Mouse (Mus musculus) c-Kit-positive CD71-positive TER-119-negative erythroid progenitor cells, embryonic 14.5 days (primary cell): ENCODE data around the gene 2310022A10Rik.
A peak's percentile ranks its signal among the peaks of the same experiment; 100 is the strongest.

Source experiments
- DNase-seq: peaks from one replicate; pipeline ENCODE4 v3.0.0-alpha.2; 2013; ENCODE audit warnings: low read depth

Gene 2310022A10Rik

GRCm38 (mm10) chr7:27541431-27541830 is 11.6 kb upstream of the 2310022A10Rik start:
- DNase-seq = no peak

- DNase-seq = no peak
Measured at GRCm38 (mm10) chr7:27541922-27542321, 11.1 kb upstream of the 2310022A10Rik start.

DNA sequence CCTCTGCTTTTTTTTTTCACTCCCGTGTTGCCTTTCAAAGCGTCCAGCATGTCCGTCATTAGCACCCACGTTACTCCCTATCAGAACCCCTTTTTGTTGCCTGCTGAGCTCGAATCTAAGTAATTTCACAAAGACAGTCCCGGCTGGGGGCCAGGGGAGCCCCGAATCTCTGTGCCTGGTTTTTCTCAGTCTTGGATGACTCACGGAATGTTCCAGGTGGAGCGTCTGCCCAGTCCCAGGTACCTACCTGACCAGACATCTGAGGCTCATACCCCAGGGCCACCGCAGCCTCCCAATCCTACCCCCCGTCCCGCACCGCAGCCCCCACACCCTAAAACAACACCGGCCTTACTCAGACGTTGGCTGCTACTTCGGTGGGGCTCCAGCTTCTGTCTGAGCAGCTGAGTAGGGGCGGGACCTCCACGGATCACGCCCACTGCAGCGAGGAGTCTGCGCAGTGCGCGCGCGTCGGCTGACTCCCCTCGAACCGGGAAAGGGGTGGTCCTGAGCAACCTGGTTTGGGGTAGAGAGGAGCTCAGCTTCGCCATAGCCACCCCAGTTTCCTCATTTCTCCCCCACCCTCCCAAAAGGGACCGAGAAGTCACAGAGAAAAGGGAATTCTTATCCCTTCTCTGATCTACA is 10.5 kb upstream of the 2310022A10Rik start:
- DNase-seq = peak; percentile 63

- DNase-seq = no peak
Measured at GRCm38 (mm10) chr7:27543065-27543464, 10.0 kb upstream of the 2310022A10Rik start.

- DNase-seq = no peak
Measured at GRCm38 (mm10) chr7:27543851-27544250, 9.2 kb upstream of the 2310022A10Rik start.

DNA sequence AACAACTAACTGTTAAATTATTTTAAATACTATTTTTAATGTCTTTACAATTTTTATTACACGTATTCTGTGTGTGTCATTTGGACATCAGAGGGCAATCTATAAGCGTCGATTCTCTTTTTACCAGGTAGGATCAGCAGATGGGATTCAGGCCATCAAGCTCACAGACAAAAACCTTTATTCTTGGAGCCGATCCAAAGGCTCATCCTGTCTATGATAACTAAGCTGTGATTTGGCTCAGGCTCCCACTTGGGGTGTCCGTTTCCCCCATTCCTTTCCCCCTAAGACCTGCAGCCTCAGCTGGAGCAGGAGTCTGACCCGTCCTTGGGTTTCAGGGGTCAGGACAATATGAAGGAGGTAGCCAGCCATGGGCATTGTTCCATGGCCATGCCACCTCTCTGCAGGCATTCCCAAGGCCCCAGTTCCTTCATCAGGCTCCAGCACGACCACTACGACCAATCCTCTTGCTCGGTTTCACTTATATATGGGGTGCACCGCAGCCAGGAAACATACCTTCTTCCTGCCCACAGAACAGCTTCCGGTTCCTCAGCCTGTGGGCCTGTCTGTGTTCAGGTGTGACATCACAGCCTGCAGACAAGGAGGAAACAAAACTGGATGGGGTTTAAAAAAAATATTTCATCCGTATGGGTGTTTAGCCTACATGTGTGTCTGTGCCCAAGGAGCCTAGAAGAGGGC is 8.2 kb upstream of the 2310022A10Rik start:
- DNase-seq = no peak

GRCm38 (mm10) chr7:27549597-27549996 is 3.4 kb upstream of the 2310022A10Rik start:
- no peak for DNase-seq

DNA sequence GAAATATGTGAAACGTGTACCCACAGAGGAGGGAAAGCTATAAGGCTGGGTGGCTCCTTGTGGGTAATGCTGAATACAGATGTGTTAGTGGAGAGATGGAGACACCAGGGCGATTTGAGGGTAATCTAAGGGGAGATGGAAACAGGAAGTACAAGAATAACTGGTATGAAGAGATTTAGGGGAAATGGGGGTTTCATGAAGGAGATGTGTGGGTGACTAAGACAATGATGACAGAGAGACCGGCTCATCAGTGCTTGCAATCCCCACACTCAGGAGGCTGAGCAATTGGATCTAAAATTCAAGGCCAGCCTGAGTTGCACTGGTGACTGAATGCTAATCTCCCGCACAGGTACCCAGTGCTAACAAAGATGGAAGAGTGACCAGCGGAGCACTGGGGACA is 963 bp upstream of the 2310022A10Rik start:
- DNase-seq = no peak

- no peak for DNase-seq
Measured at GRCm38 (mm10) chr7:27560291-27560887, 7.4 kb downstream of the 2310022A10Rik start.

DNA sequence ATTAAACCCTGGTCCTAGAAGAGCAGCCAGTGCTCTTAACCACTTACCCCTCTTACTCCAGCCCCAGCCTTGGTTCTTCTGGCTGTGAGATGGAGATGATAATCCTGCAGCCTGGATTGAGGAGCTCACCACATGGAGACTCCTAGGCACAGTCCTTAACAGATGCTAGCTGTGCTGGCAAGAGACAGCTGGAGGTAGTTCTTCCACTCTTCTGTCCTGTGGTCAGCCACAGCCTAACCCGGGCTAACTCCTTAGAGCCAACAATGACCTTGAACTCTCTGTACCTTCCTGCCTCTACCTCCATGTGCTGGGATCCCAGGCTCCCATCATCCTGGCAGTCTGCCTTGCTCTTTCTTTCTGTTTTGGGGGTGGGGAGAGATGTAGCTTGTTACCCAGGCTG is 7.9 kb downstream of the 2310022A10Rik start:
- DNase-seq = no peak

DNA sequence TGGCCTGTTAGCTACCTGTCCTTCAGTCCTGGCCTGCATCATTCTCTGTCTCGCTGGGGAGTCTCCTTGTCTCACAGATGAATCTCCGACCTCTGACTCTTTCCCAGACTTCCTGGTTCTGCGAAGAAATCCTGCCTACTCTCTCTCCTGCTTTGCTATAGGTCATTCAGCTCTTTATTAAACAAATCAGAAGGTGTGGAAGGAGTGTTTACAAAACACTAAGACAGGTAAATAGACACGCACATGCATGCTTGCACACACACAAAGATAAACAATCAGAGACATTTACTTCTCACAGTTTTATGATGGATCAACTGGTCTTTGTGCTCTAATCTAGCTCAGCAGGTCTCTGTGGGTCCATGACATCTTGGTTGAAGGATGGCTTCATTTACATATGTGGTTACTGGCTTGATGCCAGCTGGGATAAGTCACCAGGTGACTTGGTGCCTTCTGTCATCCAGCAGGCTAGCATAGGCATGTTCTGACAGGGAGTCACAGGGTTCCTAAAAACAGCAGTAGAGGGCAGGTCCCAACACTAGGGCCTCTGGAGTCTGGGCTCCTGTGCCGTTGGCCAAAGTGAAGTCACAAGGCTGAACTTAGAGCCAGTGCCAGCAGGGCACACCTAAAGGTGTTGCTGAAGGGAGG is 16.7 kb downstream of the 2310022A10Rik start:
- no peak for DNase-seq

GRCm38 (mm10) chr7:27572133-27572532 is 19.1 kb downstream of the 2310022A10Rik start:
- DNase-seq = no peak

DNA sequence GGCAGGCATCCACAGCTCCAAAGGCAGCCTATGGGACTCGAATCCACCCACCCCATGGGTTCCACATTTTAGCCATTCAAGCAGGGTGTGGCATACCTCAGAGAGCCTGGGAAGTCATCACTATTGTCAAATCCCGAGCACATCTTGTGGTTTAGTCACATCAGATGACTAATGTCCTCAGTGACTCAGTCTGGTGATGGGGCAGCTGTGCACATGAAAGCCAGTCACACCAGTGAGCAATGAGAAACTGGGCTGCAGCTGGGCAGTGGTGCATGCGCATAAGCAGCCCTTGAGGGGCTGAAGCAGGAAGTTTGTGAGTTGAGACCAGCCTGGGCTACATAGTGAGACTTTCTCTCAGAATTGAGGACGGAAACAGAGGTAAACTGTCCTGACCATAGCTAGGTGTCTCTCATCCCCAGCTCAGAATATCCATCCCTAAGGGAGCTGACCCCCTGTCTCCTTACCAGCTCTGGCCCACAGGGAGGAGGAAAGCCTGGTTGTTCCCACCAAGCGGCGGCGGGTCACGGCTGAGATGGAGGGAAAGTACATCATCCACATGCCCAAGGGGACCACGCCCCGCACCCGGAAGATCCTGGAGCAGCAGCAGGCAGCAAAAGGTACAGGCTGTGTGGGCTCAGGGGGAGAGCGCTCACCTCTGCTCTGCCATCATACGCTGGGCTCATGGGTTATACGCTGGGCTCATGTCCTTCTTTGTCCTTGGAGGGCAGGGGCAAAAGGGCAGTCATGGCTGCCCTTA is 21.3 kb downstream of the 2310022A10Rik start:
- no peak for DNase-seq

- DNase-seq = no peak
Measured at GRCm38 (mm10) chr7:27576914-27577313, 23.9 kb downstream of the 2310022A10Rik start.

GRCm38 (mm10) chr7:27577589-27577988 is 24.6 kb downstream of the 2310022A10Rik start:
- no peak for DNase-seq

- no peak for DNase-seq
Measured at GRCm38 (mm10) chr7:27578465-27578864, 25.4 kb downstream of the 2310022A10Rik start.

DNA sequence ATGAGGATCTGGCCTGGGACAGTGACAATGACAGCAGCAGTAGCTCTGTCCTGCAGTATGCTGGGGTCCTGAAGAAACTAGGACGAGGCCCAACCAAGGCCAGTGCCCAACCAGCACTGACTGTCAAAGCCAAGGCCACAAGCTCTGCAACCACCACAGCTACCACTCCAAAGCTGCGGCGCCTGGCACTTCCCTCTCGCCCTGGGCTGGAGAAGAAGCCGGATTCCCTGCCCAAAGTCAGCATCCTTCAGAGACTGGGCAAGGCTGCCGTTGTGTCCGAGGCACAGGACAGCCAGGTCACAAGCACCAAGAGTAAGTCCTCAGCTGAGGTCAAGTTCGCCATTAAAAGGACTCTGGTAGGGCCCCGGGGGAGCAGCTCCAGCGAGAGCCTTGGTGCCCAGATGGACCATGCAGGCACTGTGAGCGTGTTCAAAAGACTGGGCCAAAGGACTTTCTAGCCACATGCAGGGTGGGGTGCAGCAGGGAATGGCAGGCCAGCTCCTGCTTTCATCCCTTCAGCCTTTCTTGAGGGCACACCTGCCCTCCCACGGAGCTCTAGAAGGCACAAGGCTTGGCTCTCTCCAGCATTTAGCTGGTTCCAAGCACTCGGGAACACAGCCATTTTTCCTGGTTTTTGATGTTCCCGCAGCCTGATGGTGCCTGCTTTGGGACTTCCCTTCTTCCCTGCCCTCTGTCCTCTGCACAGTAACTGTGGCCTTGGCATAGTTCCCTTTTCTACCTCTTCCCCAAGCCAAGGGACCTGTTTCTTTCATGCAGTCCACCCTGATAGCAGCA is 27.5 kb downstream of the 2310022A10Rik start:
- DNase-seq = no peak

DNA sequence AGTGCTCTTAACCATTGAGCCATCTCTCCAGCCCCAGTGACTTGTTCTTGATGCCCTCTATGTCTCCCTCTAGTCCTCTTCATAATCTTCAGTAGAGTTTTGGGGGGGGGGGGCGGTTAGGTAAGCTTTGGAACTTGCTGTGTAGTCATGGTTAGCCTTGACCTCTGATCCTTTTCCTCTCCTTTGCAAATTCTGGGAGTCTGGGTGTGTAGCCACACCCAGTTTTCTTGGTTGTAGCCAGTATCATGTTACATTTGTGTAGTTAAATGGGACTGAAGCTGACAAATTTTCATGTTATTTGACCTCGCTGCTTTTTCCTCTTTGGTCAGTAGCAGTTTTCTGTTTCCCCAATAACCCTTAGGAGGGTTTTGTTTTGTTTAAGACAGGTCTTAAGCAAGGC is 33.8 kb downstream of the 2310022A10Rik start:
- no peak for DNase-seq

DNA sequence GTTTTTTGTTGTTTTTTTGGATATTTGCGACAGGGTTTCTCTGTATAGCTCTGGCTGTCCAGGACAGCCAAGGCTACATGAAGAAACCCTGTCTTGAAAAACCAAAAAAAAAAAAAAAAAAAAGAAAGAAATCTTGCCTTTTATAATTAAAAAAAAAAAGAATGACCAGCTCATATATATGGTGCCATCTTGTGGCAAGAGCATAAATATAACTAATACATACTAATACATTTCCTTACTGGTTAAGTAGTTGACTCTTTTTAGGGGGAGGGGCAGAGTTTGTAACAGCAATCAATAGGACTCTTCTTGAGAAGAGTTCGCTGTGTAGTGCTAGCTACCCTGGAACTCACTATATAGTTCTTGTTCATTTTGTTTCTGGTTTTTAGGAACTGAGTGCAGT is 34.7 kb downstream of the 2310022A10Rik start:
- DNase-seq = no peak

DNA sequence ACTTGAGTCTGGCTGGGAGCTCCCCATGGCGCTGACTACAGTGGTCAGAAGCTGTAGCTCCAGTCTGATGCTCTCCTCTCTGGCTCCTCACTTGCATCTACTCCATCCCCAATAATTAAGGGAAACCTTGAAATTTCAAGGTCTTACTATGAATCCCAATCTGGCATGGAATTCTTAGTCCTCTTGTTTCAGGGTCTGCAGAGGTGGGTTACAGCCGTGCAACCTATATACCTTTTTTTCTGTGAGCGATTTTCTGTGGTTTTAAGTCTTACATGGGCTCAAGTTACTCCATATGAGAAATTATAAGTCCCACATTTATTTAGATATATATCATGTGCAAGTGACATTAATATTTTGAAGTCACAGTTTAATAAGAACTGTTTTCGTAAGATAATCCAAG is 37.1 kb downstream of the 2310022A10Rik start:
- no peak for DNase-seq

DNA sequence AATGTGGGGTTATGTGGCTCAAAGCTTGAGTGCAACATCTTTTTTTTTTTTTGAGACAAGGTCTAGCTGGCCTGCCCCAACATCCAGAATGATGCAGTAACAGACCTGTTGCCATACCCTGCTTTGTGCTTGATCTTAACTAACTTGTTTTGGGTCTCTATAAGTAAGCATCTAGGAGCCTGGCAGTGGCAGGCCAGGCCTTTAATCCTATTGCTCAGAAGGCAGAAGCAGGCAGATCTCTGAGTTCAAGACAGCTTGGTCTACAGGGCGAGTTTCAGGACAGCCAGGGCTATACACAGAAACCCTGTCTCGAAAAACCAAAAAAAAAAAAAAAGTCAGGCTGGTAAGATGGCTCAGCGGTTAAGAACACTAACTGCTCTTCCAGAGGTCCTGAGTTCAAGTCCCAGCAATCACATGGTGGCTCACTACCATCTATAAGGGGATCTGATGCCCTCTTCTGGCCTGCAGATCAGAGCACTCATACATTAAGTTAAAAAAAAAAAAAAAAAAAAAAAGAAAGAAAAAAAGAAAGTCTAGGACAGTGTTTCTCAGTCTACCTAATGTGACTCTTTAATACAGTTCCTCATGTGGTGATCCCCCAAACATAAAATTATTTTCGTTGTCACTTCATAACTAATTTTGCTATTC is 37.7 kb downstream of the 2310022A10Rik start:
- no peak for DNase-seq
